Mouse (Mus musculus) lung, embryonic 14.5 days (tissue): Measurements from ENCODE around the gene Jak3. TPM values are rescaled to one million over a fixed set of nuclear protein-coding genes. Genes with fewer than 3 reads are reported as not detected.

ENCODE experiments used
- ATAC-seq: fragments of 200-750 bp; cut with Nextera tagmentation; 2 replicates; pipeline ENCODE4 v1.8.0; 2017; ENCODE audit warnings: mild to moderate bottlenecking, moderate TSS enrichment, moderate library complexity; ENCODE audit not compliant: insufficient read depth
- DNase-seq: peaks from one replicate; pipeline ENCODE4 v3.0.0-alpha.2; 2015
- H3K27ac ChIP-seq: fragments of 300-500 bp; sonication (generic); 2 replicates; pipeline ENCODE4 v1.5.1; 2014; ENCODE audit warnings: low read depth, mild to moderate bottlenecking, moderate library complexity
- H3K27me3 ChIP-seq: fragments of 300-500 bp; sonication (generic); 2 replicates; pipeline ENCODE4 v1.6.1; 2014; ENCODE audit warnings: low read length, control low read depth; ENCODE audit not compliant: insufficient read depth
- H3K36me3 ChIP-seq: fragments of 300-500 bp; sonication (generic); 2 replicates; pipeline ENCODE4 v1.6.1; 2014; ENCODE audit warnings: control low read depth; ENCODE audit not compliant: insufficient read depth
- H3K4me1 ChIP-seq: fragments of 300-500 bp; sonication (generic); 2 replicates; pipeline ENCODE4 v1.6.1; 2014; ENCODE audit warnings: antibody characterized with exemption, control low read depth; ENCODE audit not compliant: insufficient read depth
- H3K4me2 ChIP-seq: fragments of 300-500 bp; sonication (generic); 2 replicates; pipeline ENCODE4 v1.6.1; 2014; ENCODE audit warnings: mild to moderate bottlenecking
- H3K4me3 ChIP-seq: fragments of 300-500 bp; sonication (generic); 2 replicates; pipeline ENCODE4 v1.5.1; 2014; ENCODE audit warnings: low read depth, low read length
- H3K9ac ChIP-seq: fragments of 300-500 bp; sonication (generic); 2 replicates; pipeline ENCODE4 v1.6.1; 2014
- H3K9me3 ChIP-seq: fragments of 300-500 bp; sonication (generic); 2 replicates; pipeline ENCODE4 v1.6.1; 2016; ENCODE audit warnings: low read depth, low read length, control low read depth
- CTCF ChIP-seq: IDR thresholded peaks from 2 replicates; pipeline ENCODE4 v1.5.1; 2016; ENCODE audit warnings: antibody characterized with exemption, low read depth
- WGBS: fragments of 180-500 bp; shearing (Covaris S2); extraction: QIAGEN DNeasy Blood & Tissue Kit; methylation state at CpG from one replicate; pipeline ENCODE4 v1.1.7; 2014; 5-methylcytosine and 5-hydroxymethylcytosine counted together
- polyA plus RNA-seq: library from polyadenylated mRNA; unstranded; fragments of >200 nt; fragmentation: Nextera tagmentation; extraction: Ambion mirVana; gene quantifications from 2 replicates; pipeline ENCODE4 v1.2.1, GENCODE M21; 2014

The Jak3 gene
- polyA plus RNA-seq, result 7.2 and 7.8 TPM in 2 replicates

DNA sequence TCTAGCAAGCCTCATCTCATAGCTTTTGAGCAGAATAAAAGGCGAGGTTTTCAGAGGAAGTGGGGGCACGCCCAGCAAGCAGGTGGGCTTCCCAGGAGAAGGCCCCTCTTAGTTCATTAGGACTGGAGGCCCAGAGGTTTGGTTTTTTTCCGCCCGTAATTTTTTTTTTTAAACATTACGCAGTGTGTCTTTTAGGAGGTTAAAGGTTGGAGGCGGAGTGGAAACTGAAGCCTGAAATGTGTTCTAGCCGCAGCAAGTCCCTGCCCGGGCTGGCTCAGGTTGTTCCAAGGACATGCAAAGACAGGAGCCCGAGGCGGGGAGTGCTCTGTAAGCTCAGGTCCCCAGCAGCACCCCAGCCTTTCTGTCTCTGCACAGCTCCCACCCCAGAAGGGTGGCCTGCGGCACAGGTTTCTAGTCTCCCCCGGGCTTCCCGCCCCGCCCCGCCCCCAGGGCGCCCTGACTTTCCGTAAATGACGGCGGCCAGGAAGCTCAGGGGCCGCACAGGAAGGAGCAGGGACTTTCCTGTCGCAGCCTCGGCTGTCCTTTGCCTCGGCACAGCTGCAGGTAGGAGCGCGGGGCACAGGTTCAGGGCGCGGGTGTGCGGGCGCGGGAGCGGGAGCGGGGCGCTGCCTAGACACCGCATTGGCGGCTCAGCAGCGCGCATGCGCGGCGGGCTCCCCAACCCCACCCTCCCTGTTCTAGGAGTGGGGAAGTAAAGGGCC is at the start of gene Jak3:
TSS of gene Jak3 (plus strand) at position 277 of the 722 bp plus-strand sequence.
- H3K27me3 ChIP-seq, result peaks cover 39% of the 10 kb centered on the region
- ATAC-seq (peak; percentile 38; the same call in 1 of the 2 replicates), DNase-seq (peak; percentile 74)
- H3K9ac ChIP-seq, result peak within 1 kb of the TSS; percentile 68
- no peaks in the 10 kb centered on the region for H3K9me3 ChIP-seq
- H3K4me1 ChIP-seq, result no peaks in the 10 kb centered on the region
- no peak for TF ChIP-seq CTCF
- H3K4me2 ChIP-seq, result peak within 1 kb of the TSS; percentile 84
- no peaks in the 10 kb centered on the region for H3K36me3 ChIP-seq
- H3K27ac ChIP-seq, result peak within 1 kb of the TSS; percentile 59
- H3K4me3 ChIP-seq, result peak within 1 kb of the TSS; percentile 61
- WGBS, result 2% methylated on average over 40 of the region's 40 CpGs

DNA sequence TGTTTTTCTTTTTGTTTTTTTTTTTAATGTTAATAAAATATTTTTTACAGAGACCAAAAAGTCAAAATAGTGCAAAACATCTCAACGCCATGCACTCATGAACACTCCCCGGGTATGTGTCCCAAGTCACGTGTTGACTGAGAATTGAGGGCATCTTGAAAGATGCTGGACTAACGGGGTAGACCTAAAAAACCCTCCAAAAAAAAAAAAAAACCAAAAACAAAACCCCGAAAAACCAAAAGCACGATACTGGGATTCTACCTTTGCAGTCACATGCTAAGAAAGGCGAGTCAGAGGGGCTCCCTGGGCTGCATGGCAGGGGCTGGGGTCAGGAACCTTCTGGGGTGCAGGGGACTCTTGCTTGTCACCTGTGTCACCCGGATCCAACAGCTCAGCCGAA is 49.3 kb upstream of the Jak3 start:
- 0 out of 2 replicates have a peak overlapping the region, but pooled peaks have one; percentile 78 for H3K27ac ChIP-seq
- 81% methylated on average over 9 of the region's 9 CpGs for WGBS
- H3K9me3 ChIP-seq, result peaks cover 13% of the 10 kb centered on the region
- ATAC-seq (no peak), DNase-seq (no peak)
- no peak for TF ChIP-seq CTCF
- no peak overlapping the region for H3K9ac ChIP-seq
- peaks cover 10% of the 10 kb centered on the region for H3K4me1 ChIP-seq
- no peak overlapping the region for H3K4me2 ChIP-seq
- H3K4me3 ChIP-seq, result no peak overlapping the region
- H3K36me3 ChIP-seq, result peaks cover 46% of the 10 kb centered on the region
- no peaks in the 10 kb centered on the region; the same call in 1 of the 2 replicates for H3K27me3 ChIP-seq

DNA sequence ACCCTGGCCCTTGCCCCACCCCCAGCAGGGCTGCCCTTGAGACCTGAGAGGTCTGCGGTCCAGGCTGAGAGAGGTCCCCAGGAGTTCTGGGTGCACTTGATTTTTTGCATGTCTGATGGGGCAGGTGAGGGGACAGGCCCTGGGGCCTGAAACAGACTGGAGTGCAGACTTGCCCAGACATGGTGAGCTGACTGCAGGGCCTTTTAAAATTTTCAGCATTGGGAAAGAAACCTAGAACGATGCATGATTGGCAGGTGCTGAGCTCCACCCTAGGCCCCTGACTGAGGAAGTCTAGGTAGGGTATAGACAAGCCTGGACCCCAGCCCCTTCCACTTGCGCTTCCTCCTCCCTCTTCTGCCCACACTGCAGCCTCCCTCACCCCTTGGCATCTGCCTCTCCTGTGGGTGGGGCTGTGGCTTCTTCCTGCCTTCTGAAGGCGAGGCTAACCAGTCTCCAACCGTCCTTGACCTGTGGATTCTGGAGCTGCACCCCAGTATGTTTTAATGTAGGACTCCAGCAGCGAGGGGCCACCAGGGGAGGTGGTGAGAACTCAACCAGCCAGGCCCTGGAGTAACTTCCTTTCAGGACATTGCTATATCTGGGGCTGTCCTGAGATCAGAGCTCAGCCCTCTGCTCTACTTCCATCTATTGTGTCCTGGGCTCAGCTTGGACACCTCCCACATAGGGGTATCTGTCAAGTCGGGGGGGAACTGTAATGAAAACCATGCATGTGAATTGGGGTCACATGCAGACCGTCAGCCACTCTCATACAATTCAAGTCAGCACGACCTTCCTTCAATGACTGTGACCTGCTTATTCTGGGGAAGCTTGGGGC is 48.6 kb upstream of the Jak3 start:
- peaks cover 10% of the 10 kb centered on the region for H3K4me1 ChIP-seq
- no peak overlapping the region for H3K4me3 ChIP-seq
- no peak for ATAC-seq
- peak overlapping the region; percentile 78 for H3K27ac ChIP-seq
- H3K4me2 ChIP-seq, result peak overlapping the region; percentile 16; the same call in 1 of the 2 replicates
- WGBS, result 38% methylated on average over 9 of the region's 9 CpGs
- TF ChIP-seq CTCF, result no peak
- peaks cover 7% of the 10 kb centered on the region for H3K9me3 ChIP-seq
- peaks cover 39% of the 10 kb centered on the region for H3K36me3 ChIP-seq
- H3K27me3 ChIP-seq, result no peaks in the 10 kb centered on the region; the same call in 1 of the 2 replicates
- H3K9ac ChIP-seq, result no peak overlapping the region
- peak; percentile 24 for DNase-seq

GRCm38 (mm10) chr8:71628396-71629095 is 47.5 kb upstream of the Jak3 start:
- DNase-seq (no peak), ATAC-seq (no peak)
- peaks cover under 1% of the 10 kb centered on the region; the same call in 1 of the 2 replicates for H3K27me3 ChIP-seq
- WGBS, result 4% methylated on average over 16 of the region's 16 CpGs
- peak overlapping the region; percentile 98 for H3K4me2 ChIP-seq
- H3K9ac ChIP-seq, result peak overlapping the region; percentile 71
- TF ChIP-seq CTCF, result no peak
- peaks cover 10% of the 10 kb centered on the region for H3K4me1 ChIP-seq
- H3K27ac ChIP-seq, result peak overlapping the region; percentile 78
- peaks cover 28% of the 10 kb centered on the region for H3K36me3 ChIP-seq
- H3K9me3 ChIP-seq, result peaks cover 5% of the 10 kb centered on the region; the same call in 1 of the 2 replicates
- peak overlapping the region; percentile 54 for H3K4me3 ChIP-seq

- DNase-seq (peak; percentile 97), ATAC-seq (peak; percentile 90)
- Histone ChIP-seq H3K9me3 (peaks cover 5% of the 10 kb centered on the region; the same call in 1 of the 2 replicates), H3K27ac (peak overlapping the region; percentile 78), H3K27me3 (peaks cover 6% of the 10 kb centered on the region; the same call in 1 of the 2 replicates), H3K4me1 (peaks cover 12% of the 10 kb centered on the region), H3K4me3 (peak overlapping the region; percentile 54), H3K36me3 (peaks cover 21% of the 10 kb centered on the region), H3K4me2 (peak overlapping the region; percentile 98), H3K9ac (peak overlapping the region; percentile 71)
- peak; percentile 46 for TF ChIP-seq CTCF
- WGBS, result under 1% methylated on average over 55 of the region's 55 CpGs
These were observed 46.9 kb upstream of the Jak3 start for GRCm38 (mm10) chr8:71629096-71629697.

DNA sequence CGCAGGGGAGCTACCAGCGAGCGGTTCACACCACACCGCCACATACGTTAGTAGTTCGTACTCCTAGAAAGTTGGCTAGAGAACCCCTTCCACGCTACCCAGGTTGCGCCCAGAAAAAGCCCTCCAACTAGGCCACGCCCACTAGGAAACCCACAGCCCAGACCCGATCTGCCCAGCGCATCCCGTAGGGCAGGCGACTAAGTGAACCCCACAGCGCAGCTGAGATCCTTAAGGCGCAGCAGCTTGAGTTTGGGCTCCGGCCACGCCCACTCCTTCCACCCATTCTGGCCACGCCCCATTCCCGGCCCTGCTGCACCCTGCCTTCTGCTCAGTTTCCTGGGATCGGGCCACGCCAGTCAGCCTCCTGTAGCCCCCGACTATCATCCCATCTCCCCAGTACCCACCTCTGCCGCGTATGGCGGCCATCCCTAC is 46.3 kb upstream of the Jak3 start:
- ATAC-seq, result peak; percentile 45
- peaks cover 13% of the 10 kb centered on the region for H3K4me1 ChIP-seq
- 0 out of 2 replicates have a peak overlapping the region, but pooled peaks have one; percentile 46 for H3K27ac ChIP-seq
- peak; percentile 79 for DNase-seq
- no peak for TF ChIP-seq CTCF
- peak overlapping the region; percentile 48 for H3K9ac ChIP-seq
- peaks cover 15% of the 10 kb centered on the region; the same call in 1 of the 2 replicates for H3K36me3 ChIP-seq
- WGBS, result 4% methylated on average over 25 of the region's 25 CpGs
- H3K4me3 ChIP-seq, result peak overlapping the region; percentile 54
- H3K9me3 ChIP-seq, result peaks cover 5% of the 10 kb centered on the region; the same call in 1 of the 2 replicates
- H3K27me3 ChIP-seq, result peaks cover 7% of the 10 kb centered on the region; the same call in 1 of the 2 replicates
- peak overlapping the region; percentile 98 for H3K4me2 ChIP-seq
